Mouse (Mus musculus) kidney, adult 18-20 months (tissue): Measurements from ENCODE around the gene Pcdh18.
A peak's percentile ranks its signal among the peaks of the same experiment; 100 is the strongest.

Source experiments
- DNase-seq: peaks from one replicate; pipeline ENCODE4 v3.0.0; 2021

Pcdh18 gene

GRCm38 (mm10) chr3:49756870-49757625 lies at the start of gene Pcdh18:
Pcdh18 (minus strand) TSS chr3:49757325.
- peak; percentile 60 for DNase-seq

GRCm38 (mm10) chr3:49806823-49807222 lies 49.7 kb upstream of the Pcdh18 start:
- DNase-seq, result no peak

GRCm38 (mm10) chr3:49805511-49805910 lies 48.4 kb upstream of the Pcdh18 start:
- no peak for DNase-seq

GRCm38 (mm10) chr3:49788296-49788695 lies 31.2 kb upstream of the Pcdh18 start:
- DNase-seq, result no peak

GRCm38 (mm10) chr3:49787719-49788118 lies 30.6 kb upstream of the Pcdh18 start:
- DNase-seq, result no peak

GRCm38 (mm10) chr3:49768992-49769738 lies 12.0 kb upstream of the Pcdh18 start:
- no peak for DNase-seq

- no peak for DNase-seq
Observed at GRCm38 (mm10) chr3:49762711-49763110, 5.6 kb upstream of the Pcdh18 start.

GRCm38 (mm10) chr3:49761971-49762370 lies 4.8 kb upstream of the Pcdh18 start:
- DNase-seq, result no peak

GRCm38 (mm10) chr3:49757626-49758019 lies 498 bp upstream of the Pcdh18 start:
- DNase-seq, result no peak

- DNase-seq, result peak; percentile 27
Observed at GRCm38 (mm10) chr3:49755986-49756845, 909 bp downstream of the Pcdh18 start.

- no peak for DNase-seq
Observed at GRCm38 (mm10) chr3:49752766-49753165, 4.4 kb downstream of the Pcdh18 start.

GRCm38 (mm10) chr3:49749491-49750284 lies 7.4 kb downstream of the Pcdh18 start:
- DNase-seq, result no peak

- DNase-seq, result no peak
Observed at GRCm38 (mm10) chr3:49748054-49748453, 9.1 kb downstream of the Pcdh18 start.

- DNase-seq, result no peak
Observed at GRCm38 (mm10) chr3:49739061-49739460, 18.1 kb downstream of the Pcdh18 start.

GRCm38 (mm10) chr3:49738531-49738930 lies 18.6 kb downstream of the Pcdh18 start:
- DNase-seq, result peak; percentile 7

GRCm38 (mm10) chr3:49706503-49706902 lies 50.6 kb downstream of the Pcdh18 start:
- DNase-seq, result no peak

GRCm38 (mm10) chr3:49699951-49700350 lies 57.2 kb downstream of the Pcdh18 start:
- no peak for DNase-seq
